Mouse (Mus musculus): ENCODE measurements around the gene Zfp335.

- TF ChIP-seq CTCF (IDR thresholded peaks at IDR 0.05; ENCODE audit: insufficient read depth, low read length) (no peak), POLR2A (IDR thresholded peaks at IDR 0.05; ENCODE audit: borderline replicate concordance, extremely low read depth, low read depth, low read length) (no peak)
These were observed 12.5 kb downstream of the Zfp335 start for GRCm38 (mm10) chr2:164899034-164899433.
